Mouse (Mus musculus) forebrain, embryonic 15.5 days (tissue): ENCODE results near the gene Cntln. TPM values are rescaled to one million over a fixed set of nuclear protein-coding genes. Genes with fewer than 3 reads are reported as not detected.

Experiments used
- ATAC-seq: fragments of 200-750 bp; cut with Nextera tagmentation; replicated peaks from 2 replicates; pipeline ENCODE4 v1.8.0; 2017; ENCODE audit warnings: mild to moderate bottlenecking, moderate TSS enrichment, moderate library complexity
- H3K27ac ChIP-seq: fragments of 300-500 bp; sonication (generic); replicated peaks from 2 replicates; pipeline ENCODE4 v1.5.1; 2015; ENCODE audit warnings: mild to moderate bottlenecking, inconsistent platforms
- H3K27me3 ChIP-seq: fragments of 300-500 bp; sonication (generic); 2 replicates; pipeline ENCODE4 v1.6.1; 2015; ENCODE audit warnings: inconsistent platforms
- H3K36me3 ChIP-seq: fragments of 300-500 bp; sonication (generic); 2 replicates; pipeline ENCODE4 v1.6.1; 2015; ENCODE audit warnings: mild to moderate bottlenecking, inconsistent platforms
- H3K4me1 ChIP-seq: fragments of 300-500 bp; sonication (generic); 2 replicates; pipeline ENCODE4 v1.6.1; 2015; ENCODE audit warnings: inconsistent platforms
- H3K4me2 ChIP-seq: fragments of 300-500 bp; sonication (generic); replicated peaks from 2 replicates; pipeline ENCODE4 v1.6.1; 2015; ENCODE audit warnings: mild to moderate bottlenecking, inconsistent platforms
- H3K4me3 ChIP-seq: fragments of 300-500 bp; sonication (generic); 2 replicates; pipeline ENCODE4 v1.5.1; 2015; ENCODE audit warnings: mild to moderate bottlenecking, inconsistent platforms
- H3K9ac ChIP-seq: fragments of 300-500 bp; sonication (generic); replicated peaks from 2 replicates; pipeline ENCODE4 v1.6.1; 2015; ENCODE audit warnings: mild to moderate bottlenecking, inconsistent platforms
- H3K9me3 ChIP-seq: fragments of 300-500 bp; sonication (generic); 2 replicates; pipeline ENCODE4 v1.6.1; 2016; ENCODE audit warnings: inconsistent platforms
- WGBS: fragments of 180-500 bp; shearing (Covaris S2); methylation state at CpG from one replicate; pipeline ENCODE4 v1.1.7; 2015; ENCODE audit warnings: mixed read lengths; 5-methylcytosine and 5-hydroxymethylcytosine counted together
- polyA plus RNA-seq: library from polyadenylated mRNA; unstranded; fragments of >200 nt; fragmentation: Nextera tagmentation; extraction: Ambion mirVana; gene quantifications from 2 replicates; pipeline ENCODE4 v1.2.1, GENCODE M21; 2015

The Cntln gene
- polyA plus RNA-seq = 6.7 and 6.8 TPM in 2 replicates

- peak within 1 kb of the TSS; percentile 85 for H3K27ac ChIP-seq
- no peaks in the 10 kb centered on the region for H3K27me3 ChIP-seq
- no peaks in the 10 kb centered on the region for H3K9me3 ChIP-seq
- peak; percentile 98 for ATAC-seq
- H3K4me1 ChIP-seq = peaks cover 9% of the 10 kb centered on the region; the same call in 1 of the 2 replicates
- under 1% methylated on average over 43 of the region's 50 CpGs for WGBS
- H3K4me3 ChIP-seq = peak within 1 kb of the TSS; percentile 85
- H3K4me2 ChIP-seq = peak within 1 kb of the TSS; percentile 82
- no peaks in the 10 kb centered on the region for H3K36me3 ChIP-seq
- H3K9ac ChIP-seq = peak within 1 kb of the TSS; percentile 93
Measured at GRCm38 (mm10) chr4:84884111-84884538, at the start of gene Cntln. Cntln (plus strand) TSS chr4:84884309.

- Histone ChIP-seq H3K4me3 (no peak overlapping the region), H3K27me3 (no peaks in the 10 kb centered on the region), H3K9me3 (no peaks in the 10 kb centered on the region), H3K9ac (no peak overlapping the region), H3K36me3 (no peaks in the 10 kb centered on the region), H3K27ac (no peak overlapping the region), H3K4me2 (no peak overlapping the region), H3K4me1 (no peaks in the 10 kb centered on the region)
- 44% methylated on average over 5 of the region's 5 CpGs for WGBS
- ATAC-seq = no peak
Measured at GRCm38 (mm10) chr4:84836979-84837378, 47.1 kb upstream of the Cntln start.

GRCm38 (mm10) chr4:84838545-84838944 is 45.6 kb upstream of the Cntln start:
- Histone ChIP-seq H3K9ac (no peak overlapping the region), H3K27ac (no peak overlapping the region), H3K36me3 (no peaks in the 10 kb centered on the region), H3K9me3 (no peaks in the 10 kb centered on the region), H3K4me2 (no peak overlapping the region), H3K27me3 (no peaks in the 10 kb centered on the region), H3K4me3 (no peak overlapping the region), H3K4me1 (no peaks in the 10 kb centered on the region)
- ATAC-seq = no peak
- 82% methylated on average over 3 of the region's 3 CpGs for WGBS

- H3K4me1 ChIP-seq = no peaks in the 10 kb centered on the region
- no peaks in the 10 kb centered on the region for H3K27me3 ChIP-seq
- H3K4me2 ChIP-seq = no peak overlapping the region
- ATAC-seq = no peak
- H3K4me3 ChIP-seq = no peak overlapping the region
- WGBS = 81% methylated on average over 2 of the region's 2 CpGs
- no peak overlapping the region for H3K9ac ChIP-seq
- H3K9me3 ChIP-seq = no peaks in the 10 kb centered on the region
- no peak overlapping the region for H3K27ac ChIP-seq
- H3K36me3 ChIP-seq = no peaks in the 10 kb centered on the region
Measured at GRCm38 (mm10) chr4:84839466-84839865, 44.6 kb upstream of the Cntln start.

GRCm38 (mm10) chr4:84857588-84857987 is 26.5 kb upstream of the Cntln start:
- Histone ChIP-seq H3K4me1 (no peaks in the 10 kb centered on the region), H3K27me3 (no peaks in the 10 kb centered on the region), H3K27ac (no peak overlapping the region), H3K9me3 (no peaks in the 10 kb centered on the region), H3K9ac (no peak overlapping the region), H3K36me3 (no peaks in the 10 kb centered on the region), H3K4me3 (no peak overlapping the region), H3K4me2 (no peak overlapping the region)
- no peak for ATAC-seq
- 61% methylated on average over 2 of the region's 2 CpGs for WGBS

- H3K36me3 ChIP-seq = no peaks in the 10 kb centered on the region
- H3K4me1 ChIP-seq = no peaks in the 10 kb centered on the region
- no peak overlapping the region for H3K27ac ChIP-seq
- H3K4me2 ChIP-seq = no peak overlapping the region
- H3K4me3 ChIP-seq = no peak overlapping the region
- ATAC-seq = 0 out of 2 replicates have a peak, but pooled peaks have one; percentile 76
- H3K9me3 ChIP-seq = no peaks in the 10 kb centered on the region
- H3K9ac ChIP-seq = no peak overlapping the region
- 37% methylated on average over 3 of the region's 3 CpGs for WGBS
- H3K27me3 ChIP-seq = no peaks in the 10 kb centered on the region
Measured at GRCm38 (mm10) chr4:84876347-84876746, 7.8 kb upstream of the Cntln start.

- Histone ChIP-seq H3K27ac (peak overlapping the region; percentile 85), H3K4me3 (peak overlapping the region; percentile 85), H3K36me3 (no peaks in the 10 kb centered on the region), H3K4me1 (peaks cover 9% of the 10 kb centered on the region; the same call in 1 of the 2 replicates), H3K27me3 (no peaks in the 10 kb centered on the region), H3K9me3 (no peaks in the 10 kb centered on the region), H3K4me2 (peak overlapping the region; percentile 82), H3K9ac (peak overlapping the region; percentile 93)
- ATAC-seq = peak; percentile 36; the same call in 1 of the 2 replicates
- WGBS = 53% methylated on average over 12 of the region's 12 CpGs
Measured at GRCm38 (mm10) chr4:84883646-84884045, 463 bp upstream of the Cntln start.

- Histone ChIP-seq H3K4me2 (peak overlapping the region; percentile 82), H3K4me3 (peak overlapping the region; percentile 85), H3K9ac (peak overlapping the region; percentile 93), H3K27me3 (no peaks in the 10 kb centered on the region), H3K4me1 (peaks cover 9% of the 10 kb centered on the region; the same call in 1 of the 2 replicates), H3K36me3 (no peaks in the 10 kb centered on the region), H3K9me3 (no peaks in the 10 kb centered on the region), H3K27ac (peak overlapping the region; percentile 85)
- WGBS = 3% methylated on average over 40 of the region's 60 CpGs
- peak; percentile 79 for ATAC-seq
Measured at GRCm38 (mm10) chr4:84884539-84885270, 596 bp downstream of the Cntln start.

GRCm38 (mm10) chr4:84885271-84885540 is 1.1 kb downstream of the Cntln start:
- no peaks in the 10 kb centered on the region for H3K36me3 ChIP-seq
- peak overlapping the region; percentile 82 for H3K4me2 ChIP-seq
- no peaks in the 10 kb centered on the region for H3K27me3 ChIP-seq
- WGBS = 27% methylated on average over 1 of the region's 1 CpGs
- no peak for ATAC-seq
- H3K9me3 ChIP-seq = no peaks in the 10 kb centered on the region
- peaks cover 9% of the 10 kb centered on the region; the same call in 1 of the 2 replicates for H3K4me1 ChIP-seq
- H3K27ac ChIP-seq = no peak overlapping the region
- peak overlapping the region; percentile 93 for H3K9ac ChIP-seq
- H3K4me3 ChIP-seq = peak overlapping the region; percentile 85

- no peak for ATAC-seq
- Histone ChIP-seq H3K27me3 (no peaks in the 10 kb centered on the region), H3K9ac (no peak overlapping the region), H3K9me3 (peaks cover 4% of the 10 kb centered on the region; the same call in 1 of the 2 replicates), H3K4me1 (no peaks in the 10 kb centered on the region), H3K36me3 (no peaks in the 10 kb centered on the region), H3K4me3 (no peak overlapping the region), H3K27ac (no peak overlapping the region), H3K4me2 (no peak overlapping the region)
- 85% methylated on average over 1 of the region's 1 CpGs for WGBS
Measured at GRCm38 (mm10) chr4:84918393-84918792, 34.3 kb downstream of the Cntln start.

- Histone ChIP-seq H3K27ac (no peak overlapping the region), H3K4me2 (no peak overlapping the region), H3K4me1 (no peaks in the 10 kb centered on the region), H3K27me3 (no peaks in the 10 kb centered on the region), H3K9ac (no peak overlapping the region), H3K4me3 (no peak overlapping the region), H3K36me3 (no peaks in the 10 kb centered on the region), H3K9me3 (no peaks in the 10 kb centered on the region)
- 89% methylated on average over 6 of the region's 6 CpGs for WGBS
- no peak for ATAC-seq
Measured at GRCm38 (mm10) chr4:84934342-84934929, 50.3 kb downstream of the Cntln start.

- Histone ChIP-seq H3K36me3 (no peaks in the 10 kb centered on the region), H3K4me3 (no peak overlapping the region), H3K9ac (no peak overlapping the region), H3K27ac (no peak overlapping the region), H3K9me3 (no peaks in the 10 kb centered on the region), H3K4me2 (no peak overlapping the region), H3K4me1 (peaks cover 4% of the 10 kb centered on the region; the same call in 1 of the 2 replicates), H3K27me3 (no peaks in the 10 kb centered on the region)
- ATAC-seq = peak; percentile 63; the same call in 1 of the 2 replicates
- WGBS = 53% methylated on average over 2 of the region's 2 CpGs
Measured at GRCm38 (mm10) chr4:84942059-84942458, 58.0 kb downstream of the Cntln start.
